Mouse (Mus musculus) layer of hippocampus, adult 9-11 months (tissue): ENCODE data around the gene Asb4.

Experiments
- DNase-seq: peaks from one replicate; pipeline ENCODE4 v3.0.0; 2022

Gene Asb4

GRCm38 (mm10) chr6:5447546-5447945 is 64.4 kb downstream of the Asb4 start:
- DNase-seq, result peak; percentile 59

GRCm38 (mm10) chr6:5448396-5448795 is 65.2 kb downstream of the Asb4 start:
- no peak for DNase-seq

GRCm38 (mm10) chr6:5449878-5450277 is 66.7 kb downstream of the Asb4 start:
- DNase-seq, result no peak

- DNase-seq, result no peak
These were observed 72.7 kb downstream of the Asb4 start for GRCm38 (mm10) chr6:5455836-5456235.

- DNase-seq, result no peak
These were observed 87.5 kb downstream of the Asb4 start for GRCm38 (mm10) chr6:5470480-5471318.

- DNase-seq, result no peak
These were observed 89.5 kb downstream of the Asb4 start for GRCm38 (mm10) chr6:5472692-5473091.

GRCm38 (mm10) chr6:5474021-5474420 is 90.8 kb downstream of the Asb4 start:
- DNase-seq, result no peak

GRCm38 (mm10) chr6:5481066-5481465 is 97.9 kb downstream of the Asb4 start:
- DNase-seq, result no peak

- DNase-seq, result no peak
These were observed 99.1 kb downstream of the Asb4 start for GRCm38 (mm10) chr6:5482270-5482783.
